Mouse (Mus musculus): ENCODE data around the gene Spag6l.
"Not testable (repeated sequence)": the region's sequence is repeated elsewhere in the genome, so short reads cannot be mapped to it uniquely, and the experiment has no call there.

The Spag6l gene
- long read RNA-seq, experiment 1: 0 reads
- long read RNA-seq, experiment 2: 0 reads

DNA sequence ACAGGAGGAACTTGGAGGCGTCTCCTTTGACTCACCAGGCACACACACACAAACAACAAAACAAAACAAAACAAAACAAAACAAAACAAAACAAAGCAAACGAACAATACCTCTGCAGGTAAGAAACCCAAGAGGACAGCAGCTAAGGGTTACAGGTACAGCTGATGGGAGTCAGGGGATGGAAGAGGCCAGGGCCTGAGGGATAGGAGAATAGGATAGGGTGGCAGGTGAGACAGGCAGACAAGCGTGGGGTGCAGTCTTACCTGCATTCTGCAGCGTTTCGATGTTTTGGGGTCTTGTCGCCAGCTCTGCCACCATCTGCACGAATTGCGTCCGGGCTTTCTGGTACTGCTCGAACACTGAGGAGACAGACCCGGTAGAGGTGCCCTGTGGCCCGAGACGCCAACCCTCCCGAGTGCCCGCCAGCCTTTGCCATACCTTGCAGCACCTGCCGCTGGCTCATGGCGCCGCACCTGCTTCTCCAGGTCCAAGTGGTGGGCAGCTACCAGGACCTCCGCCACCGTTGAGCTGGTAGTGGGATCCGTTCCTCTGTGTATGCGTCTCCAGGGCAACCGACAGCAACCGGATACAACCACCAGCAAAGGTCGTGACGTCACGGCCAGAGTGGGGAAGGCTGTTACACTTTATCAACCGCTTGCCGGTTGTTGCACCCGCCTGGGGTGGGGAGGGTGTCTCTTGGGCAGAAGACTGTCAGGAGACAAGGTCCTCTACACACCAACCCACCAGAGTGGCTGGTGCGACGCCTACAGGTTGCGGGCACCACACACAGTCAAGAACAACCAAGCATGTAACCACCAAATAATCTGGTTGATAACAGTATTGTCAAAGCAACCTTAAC, at the start of gene Spag6l:
Gene Spag6l, minus strand, starts transcription at position 700 of the 859 bp plus-strand sequence.
- intact Hi-C loops (cut with DNase I): no loop called here

GRCm38 (mm10) chr16:16879025-16879424, 49.8 kb upstream of the Spag6l start:
- intact Hi-C loops (cut with DNase I): no loop called here

GRCm38 (mm10) chr16:16870617-16871331, 41.5 kb upstream of the Spag6l start, which contains the start of the genes Top3b and Vpreb1:
Top3b (plus strand) TSS chr16:16870736.
Vpreb1 (minus strand) TSS chr16:16870843.
- intact Hi-C loops (cut with DNase I): no loop called here

DNA sequence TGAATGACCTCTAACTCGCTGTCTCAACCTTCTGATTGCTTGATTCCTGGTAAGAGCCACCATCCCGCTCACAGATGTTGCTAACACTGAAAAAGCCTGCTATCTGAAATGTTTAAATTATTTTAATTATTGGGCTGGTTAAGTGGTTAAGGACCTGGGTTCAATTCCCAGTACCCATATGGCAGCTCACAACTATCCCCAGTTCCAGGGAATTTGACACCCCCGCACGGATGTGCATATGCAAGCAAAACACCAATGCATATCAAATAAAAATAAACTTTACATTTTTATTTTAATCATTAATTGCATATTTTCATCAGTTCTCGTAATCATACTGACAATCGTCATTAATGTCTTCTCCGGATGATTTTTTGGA, 41.0 kb upstream of the Spag6l start:
- intact Hi-C loops (cut with DNase I): no loop called here

DNA sequence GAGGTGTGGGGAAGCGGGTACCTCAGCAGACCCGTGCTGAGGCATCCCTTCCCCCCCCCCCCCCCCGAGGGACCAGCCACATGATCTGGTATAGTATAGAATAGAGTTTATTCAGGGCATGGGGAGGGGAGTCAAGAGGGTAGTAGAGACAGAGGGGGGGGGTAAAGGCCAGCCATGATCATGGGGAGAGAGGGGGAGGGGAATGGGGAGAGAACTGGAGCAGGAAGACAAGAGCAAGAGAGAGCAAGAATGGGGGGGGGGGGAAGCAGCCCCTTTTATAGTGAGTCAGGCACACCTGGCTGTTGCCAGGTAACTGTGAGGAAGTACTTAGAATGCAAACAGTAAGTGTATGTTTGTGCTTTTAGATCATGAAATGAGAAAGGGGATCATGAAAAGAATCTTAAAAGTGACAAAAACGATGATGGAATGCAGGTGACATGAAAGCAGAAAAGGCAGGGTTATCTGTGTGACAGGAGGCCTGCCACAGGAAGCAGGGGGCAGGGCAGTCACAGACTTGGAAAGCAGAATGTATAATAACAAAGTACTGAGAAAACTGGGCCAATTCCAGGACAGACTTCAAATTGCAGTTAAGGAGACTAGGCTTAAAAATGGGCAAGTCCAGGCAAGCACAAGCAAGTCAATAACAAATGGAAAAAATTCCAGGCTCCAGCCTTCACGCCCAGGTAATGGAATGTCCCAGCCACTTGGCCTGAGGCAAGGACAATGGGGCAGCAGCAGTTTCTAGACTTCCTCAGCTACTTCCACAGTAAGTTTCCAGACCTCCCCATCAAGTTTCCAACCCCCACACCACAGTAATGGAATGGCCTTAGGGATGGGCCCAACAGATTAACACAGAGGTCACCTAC, 36.7 kb upstream of the Spag6l start:
- intact Hi-C loops (cut with DNase I): no loop called here

DNA sequence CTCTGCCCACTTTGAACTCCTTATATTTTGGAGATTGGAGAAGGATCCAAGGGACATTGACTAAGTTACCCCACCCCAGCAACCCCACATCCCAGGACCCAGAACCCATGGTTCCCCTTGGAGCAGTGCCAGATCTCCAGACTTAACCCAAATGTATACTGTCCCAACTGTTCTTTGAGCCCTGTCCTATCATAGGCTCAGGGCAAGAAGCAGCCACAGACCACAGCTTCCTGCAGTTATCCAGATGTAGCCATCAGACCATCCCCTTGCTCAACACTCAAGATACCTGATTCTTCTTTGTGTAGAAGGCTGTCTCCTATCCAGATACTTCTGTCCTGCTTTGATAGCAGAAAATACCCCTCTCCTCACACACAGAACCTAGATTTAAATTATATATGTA, 36.0 kb upstream of the Spag6l start:
- intact Hi-C loops (cut with DNase I): no loop called here

DNA sequence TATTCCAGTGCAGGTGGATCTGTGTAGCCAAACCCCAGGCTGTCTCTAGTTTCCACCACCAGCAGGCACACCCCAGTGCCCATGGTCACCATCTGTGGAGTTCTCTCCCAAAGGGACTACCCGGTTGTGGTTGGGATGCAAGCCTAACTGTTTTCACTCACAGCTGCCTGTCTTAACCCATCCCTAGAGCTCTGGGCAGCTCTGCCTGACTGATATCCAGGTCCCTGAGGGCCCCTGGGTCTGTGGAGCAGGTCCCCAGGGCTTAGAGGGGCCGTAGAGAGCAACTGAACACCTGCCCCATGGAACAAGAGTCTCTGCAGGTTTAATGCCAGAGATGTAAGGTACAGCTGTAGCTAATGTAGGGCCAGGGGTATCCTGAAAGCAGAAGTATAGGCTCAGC, 34.7 kb upstream of the Spag6l start, which contains the start of gene Igll1:
Gene Igll1, minus strand, starts transcription at position 8 of the 400 bp plus-strand sequence.
- intact Hi-C loops (cut with DNase I): no loop called here

- intact Hi-C loops (cut with DNase I): no loop called here
These were observed 33.0 kb upstream of the Spag6l start for GRCm38 (mm10) chr16:16862288-16862687.

DNA sequence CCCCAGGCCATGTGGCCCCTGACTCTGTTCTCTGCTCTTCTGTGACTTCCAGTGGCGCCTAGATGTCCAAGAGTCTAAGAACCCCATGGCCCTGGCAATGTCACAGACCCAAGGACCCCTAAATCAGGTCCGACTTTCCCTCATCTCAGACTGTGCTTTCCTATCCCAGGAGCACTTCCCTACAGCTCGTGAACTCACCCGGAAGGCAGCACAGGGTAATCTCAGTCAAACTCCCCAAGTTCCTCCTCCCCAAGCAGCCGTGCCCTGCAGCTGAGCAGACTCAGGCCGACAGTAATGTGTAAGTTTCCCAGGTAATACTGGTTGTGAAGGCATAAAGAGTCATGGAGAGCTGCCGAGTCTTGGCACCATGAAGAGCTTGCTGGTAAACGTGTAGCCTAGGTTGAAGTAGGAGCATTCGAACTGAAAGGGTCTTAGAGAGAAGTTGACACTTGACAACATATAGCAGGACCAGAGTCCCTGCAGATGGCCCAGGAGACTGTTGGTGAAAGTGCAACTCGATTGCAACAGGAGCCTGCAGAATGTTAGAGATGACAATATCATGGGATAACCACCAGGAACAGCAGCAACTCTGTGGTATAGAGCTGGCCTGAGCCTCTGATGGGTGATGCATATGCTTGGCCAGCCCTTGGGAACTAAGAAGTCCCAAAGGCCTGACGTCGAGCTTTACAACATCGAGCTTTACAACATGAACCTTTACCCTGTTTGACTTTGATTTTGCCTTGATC, 27.6 kb upstream of the Spag6l start:
- intact Hi-C loops (cut with DNase I): no loop called here

DNA sequence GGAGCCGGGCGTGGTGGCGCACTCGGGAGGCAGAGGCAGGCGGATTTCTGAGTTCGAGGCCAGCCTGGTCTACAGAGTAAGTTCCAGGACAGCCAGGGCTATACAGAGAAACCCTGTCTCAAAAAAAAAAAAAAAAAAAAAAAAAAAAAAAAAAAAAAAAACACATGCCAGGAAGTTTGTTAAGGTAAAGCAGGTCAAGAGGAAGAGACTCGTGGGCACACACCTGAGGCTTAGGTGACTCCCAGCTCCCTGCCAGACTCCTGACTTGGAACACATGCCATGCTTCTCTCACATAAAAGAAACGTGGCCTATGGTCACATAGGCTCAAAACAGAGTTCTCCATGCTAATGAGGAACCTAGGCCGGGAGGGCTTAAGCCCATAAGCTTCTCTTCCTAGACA, 26.8 kb upstream of the Spag6l start:
- intact Hi-C loops (cut with DNase I): not testable (repeated sequence)

DNA sequence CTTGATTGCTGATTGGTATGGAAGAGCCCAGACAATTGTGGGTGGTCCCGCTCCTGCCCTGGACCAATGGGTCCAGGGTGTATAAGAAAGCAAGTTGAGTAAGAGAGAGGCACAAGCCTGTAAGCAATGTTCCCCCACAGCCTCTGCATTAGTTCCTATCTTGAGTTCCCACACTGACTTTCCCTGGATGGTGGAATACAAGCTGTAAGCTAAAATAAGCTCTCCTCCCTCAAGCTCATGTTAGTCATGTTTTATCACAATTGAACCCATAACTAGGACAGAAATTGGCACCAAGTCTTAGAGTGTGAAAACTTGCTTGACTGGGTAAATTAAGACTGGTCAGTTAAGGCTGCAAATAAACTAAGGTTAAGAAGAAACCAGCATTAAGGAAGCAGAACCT, 26.3 kb upstream of the Spag6l start:
- intact Hi-C loops (cut with DNase I): loop anchor here (2.0 kb wide), 1 partner anchor 57 kb away; no protein-coding TSS in a partner anchor

- intact Hi-C loops (cut with DNase I): loop anchor here (2.0 kb wide), 1 partner anchor 58 kb away; no protein-coding TSS in a partner anchor
These were observed 25.6 kb upstream of the Spag6l start for GRCm38 (mm10) chr16:16854836-16855235.

- intact Hi-C loops (cut with DNase I): no loop called here
These were observed 23.2 kb upstream of the Spag6l start for GRCm38 (mm10) chr16:16852411-16852810.

- intact Hi-C loops (cut with DNase I): no loop called here
These were observed 19.9 kb upstream of the Spag6l start for GRCm38 (mm10) chr16:16849196-16849595.

GRCm38 (mm10) chr16:16829671-16830070, 415 bp upstream of the Spag6l start:
- intact Hi-C loops (cut with DNase I): no loop called here

- intact Hi-C loops (cut with DNase I): no loop called here
These were observed 3.0 kb downstream of the Spag6l start for GRCm38 (mm10) chr16:16826223-16826622.

DNA sequence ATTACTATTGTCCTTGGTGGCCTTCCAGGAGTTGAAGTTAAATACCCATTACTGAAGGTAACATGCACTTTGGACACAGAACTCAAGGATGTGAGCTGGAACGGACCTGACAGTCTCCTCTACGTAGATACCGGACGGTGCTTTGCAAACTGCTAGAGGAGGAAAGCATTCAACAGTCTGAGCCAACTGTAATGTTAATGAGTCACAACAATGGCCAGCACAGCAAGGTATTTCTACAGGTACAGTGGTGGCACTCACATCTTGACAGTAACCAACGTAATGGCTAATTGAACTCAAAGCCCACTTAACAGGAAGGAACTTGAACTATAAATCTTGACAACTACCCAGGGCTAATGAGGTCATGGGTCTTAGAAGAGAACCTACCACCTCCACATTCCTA, 3.8 kb downstream of the Spag6l start:
- intact Hi-C loops (cut with DNase I): no loop called here

DNA sequence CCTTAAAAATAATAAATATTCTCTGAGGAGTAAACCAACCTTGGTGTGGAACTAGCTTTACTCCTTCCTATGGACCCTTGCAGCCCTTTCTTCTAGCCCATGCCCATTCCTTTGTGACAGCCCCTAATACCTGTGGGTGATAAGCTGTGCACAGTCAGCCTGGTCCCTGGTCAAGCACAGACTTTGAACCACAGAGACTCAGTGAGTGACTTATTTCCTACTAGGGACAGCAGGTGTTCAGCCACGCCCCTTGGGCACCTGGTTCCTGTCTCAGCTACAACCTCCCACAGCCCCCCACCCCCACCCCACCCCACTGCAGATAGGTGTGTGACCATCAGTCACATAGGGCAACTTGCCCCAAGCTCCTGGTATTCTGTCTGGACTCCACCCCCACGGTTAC, 22.9 kb downstream of the Spag6l start:
- intact Hi-C loops (cut with DNase I): no loop called here

All from adrenal gland (tissue).